Mouse (Mus musculus): Measurements from ENCODE around the gene Eif3g.

Gene Eif3g

DNA sequence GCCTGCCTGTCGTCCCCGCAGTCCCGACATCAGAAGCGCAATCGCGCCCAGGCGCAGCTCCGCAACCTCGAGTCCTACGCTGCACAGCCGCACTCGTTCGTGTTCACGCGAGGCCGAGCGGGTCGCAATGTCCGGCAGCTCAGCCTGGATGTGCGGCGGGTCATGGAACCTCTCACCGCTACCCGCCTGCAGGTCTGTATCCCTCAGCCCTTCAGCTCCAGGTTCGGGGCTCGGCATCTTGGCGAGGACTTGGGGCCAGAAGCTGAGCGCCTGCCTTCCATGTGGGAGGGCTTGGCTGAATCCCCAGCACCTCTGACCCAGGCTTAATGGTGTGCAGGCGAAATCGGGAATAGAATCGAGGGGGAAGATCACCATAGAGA lies 10.0 kb downstream of the Eif3g start:
- no peak for DNase-seq (ENCODE audit: low read depth, low spot score)

DNA sequence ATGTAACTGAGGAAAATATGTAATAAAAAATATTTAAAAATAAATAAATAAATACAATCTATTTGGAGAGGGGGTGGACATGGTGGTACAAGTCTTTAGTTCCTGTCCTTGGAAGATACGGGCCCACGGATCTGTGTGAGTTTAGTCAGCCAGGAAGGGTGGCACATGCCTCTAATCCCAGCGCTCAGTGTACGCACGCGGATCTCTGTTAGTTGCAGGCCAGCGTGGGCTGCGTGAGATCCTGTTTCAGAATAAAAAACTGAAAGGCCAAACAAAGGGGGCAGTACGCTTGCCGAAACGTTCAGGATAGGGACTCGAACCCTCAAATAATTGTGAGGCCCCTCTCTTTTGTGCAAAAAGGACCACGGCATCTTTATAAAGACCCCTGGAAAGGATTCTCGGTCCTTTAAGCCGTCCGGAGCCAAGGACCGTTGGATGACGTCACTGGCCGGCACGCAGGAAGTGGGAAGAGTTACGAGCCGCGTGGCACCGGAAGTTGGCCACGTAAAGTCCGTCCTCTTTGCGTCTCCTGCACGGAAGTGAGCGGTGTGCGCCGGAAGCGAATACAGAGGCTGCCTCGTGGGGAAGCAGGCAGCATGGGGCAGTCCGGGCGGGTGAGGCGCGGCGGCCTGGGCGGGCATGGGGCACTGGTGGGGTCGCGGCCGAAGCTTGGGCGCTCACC lies 10.6 kb downstream of the Eif3g start, which contains the start of gene Ppan:
Ppan (plus strand) TSS at position 472 of the 682 bp plus-strand sequence.
- peak; percentile 98 for DNase-seq (ENCODE audit: low read depth, low spot score)

- no peak for DNase-seq (ENCODE audit: low read depth, low spot score)
Measured at GRCm38 (mm10) chr9:20887191-20887590, 11.2 kb downstream of the Eif3g start.

GRCm38 (mm10) chr9:20886563-20886962 lies 11.9 kb downstream of the Eif3g start:
- no peak for DNase-seq (ENCODE audit: low read depth, low spot score)

DNA sequence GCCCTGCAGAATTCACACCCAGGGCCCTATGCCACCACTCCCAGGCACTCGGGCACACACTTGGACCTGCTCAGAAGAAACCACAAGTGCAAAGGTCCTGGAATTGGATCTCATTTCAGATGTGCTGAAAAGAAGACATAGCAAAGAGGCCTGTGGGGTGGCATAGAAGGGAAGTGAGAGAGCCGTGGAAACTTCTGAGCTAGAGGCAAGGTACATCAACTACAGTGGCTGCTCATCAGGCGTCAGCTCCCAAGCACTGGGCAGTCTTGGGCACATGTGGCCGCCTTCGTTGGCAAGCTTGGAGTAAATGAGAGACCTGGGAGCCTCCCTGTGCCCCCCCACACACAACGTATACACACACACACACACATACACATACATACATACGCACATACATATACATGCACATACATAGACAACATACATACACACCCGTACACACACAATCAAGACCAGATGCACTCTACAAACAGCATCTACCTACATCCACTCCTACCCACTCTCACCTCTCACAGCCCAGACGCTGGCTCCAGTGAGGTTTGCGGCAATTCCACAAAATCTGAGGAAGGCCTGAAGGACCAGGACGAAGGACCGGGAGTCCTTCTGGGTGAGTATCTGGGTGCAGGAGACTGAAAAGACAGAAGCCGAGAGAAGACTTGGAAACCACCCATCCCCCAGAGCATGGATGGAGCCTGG lies 19.2 kb downstream of the Eif3g start, which contains the start of gene Angptl6:
Angptl6 (minus strand) TSS at position 631 of the 696 bp plus-strand sequence.
- DNase-seq (ENCODE audit: low read depth, low spot score) = no peak

- no peak for DNase-seq (ENCODE audit: low read depth, low spot score)
Measured at GRCm38 (mm10) chr9:20878710-20879065, 19.7 kb downstream of the Eif3g start.

- peak; percentile 98 for DNase-seq (ENCODE audit: low read depth, low spot score)
Measured at GRCm38 (mm10) chr9:20878041-20878709, 20.2 kb downstream of the Eif3g start.

DNA sequence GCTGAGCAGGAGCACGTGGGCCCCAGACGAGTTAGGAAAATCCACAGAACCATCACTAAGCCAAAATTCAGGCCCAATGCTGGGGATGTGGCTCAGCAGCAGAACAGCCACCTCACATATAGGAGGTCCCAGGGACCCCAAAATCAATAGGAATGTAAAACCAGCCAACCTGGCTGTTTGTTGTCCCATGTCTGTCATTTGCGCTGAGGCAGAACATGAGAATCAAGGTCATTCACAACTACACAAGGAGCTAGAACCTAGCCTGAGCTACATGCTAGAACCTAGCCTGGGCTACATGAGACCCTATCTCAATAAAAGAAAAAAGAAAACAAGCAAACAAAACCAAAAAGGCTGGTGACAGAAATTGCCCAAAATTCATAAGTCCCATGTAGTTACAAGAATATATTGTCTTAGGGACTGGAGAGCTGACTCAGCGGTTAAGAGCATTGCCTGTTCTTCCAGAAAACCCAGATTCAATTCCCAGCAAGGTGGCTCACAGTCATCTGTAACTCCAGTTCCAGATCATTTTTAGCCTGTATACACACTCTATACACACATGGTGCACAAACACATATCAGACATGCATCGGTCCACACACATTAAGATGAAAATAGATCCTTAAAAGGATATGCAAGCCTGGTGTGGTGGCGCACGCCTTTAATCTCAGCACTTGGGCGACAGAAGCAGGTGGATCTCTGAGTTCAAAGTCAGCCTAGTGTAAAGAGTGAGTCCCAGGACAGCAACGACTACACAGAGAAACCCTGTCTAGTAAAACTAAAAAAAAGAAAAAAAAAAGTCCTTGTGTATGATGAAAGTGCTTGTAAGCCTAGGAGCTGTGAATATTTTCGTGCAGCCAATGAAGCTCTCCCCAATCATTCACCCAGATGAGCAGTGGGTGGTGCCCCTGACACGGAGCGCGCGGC lies 21.0 kb downstream of the Eif3g start:
- no peak for DNase-seq (ENCODE audit: low read depth, low spot score)

DNA sequence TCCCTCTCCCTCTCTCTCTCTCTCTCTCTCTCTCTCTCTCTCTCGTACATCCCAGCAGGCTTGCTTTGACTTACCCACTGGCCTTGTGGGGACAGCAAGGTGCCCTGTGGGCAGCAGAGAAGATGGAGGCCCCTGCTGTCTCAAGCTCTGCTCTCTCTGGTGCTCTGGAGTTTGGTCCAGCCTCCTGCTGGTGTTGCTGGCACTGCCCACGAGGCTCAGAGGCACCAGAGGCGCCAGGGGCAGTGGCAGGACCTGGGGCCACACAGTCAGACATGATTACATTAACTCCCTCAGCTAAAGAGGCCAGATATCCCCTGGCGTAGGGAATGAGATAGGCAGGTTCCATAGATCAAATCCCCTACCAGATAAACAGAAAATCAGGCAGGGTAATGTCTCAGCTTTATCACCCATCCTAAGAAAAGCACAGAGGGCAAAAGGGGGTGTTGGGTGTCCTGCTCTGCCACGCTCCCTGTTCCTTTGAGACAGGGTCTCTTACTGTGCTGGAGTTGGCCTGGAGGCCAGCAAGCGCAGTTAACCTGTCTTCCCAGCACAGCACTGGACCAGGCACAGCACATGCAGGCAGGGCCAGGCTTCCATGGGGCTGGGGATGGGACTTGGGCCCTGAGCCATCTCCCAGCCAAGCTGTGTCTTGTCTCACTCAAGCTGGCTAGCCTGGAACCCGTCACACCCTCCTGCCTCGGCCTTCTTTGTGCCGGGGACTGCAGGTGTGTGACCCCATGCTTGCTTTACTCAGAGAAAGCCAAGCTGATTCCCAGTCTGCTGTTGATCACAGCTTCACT lies 21.9 kb downstream of the Eif3g start:
- DNase-seq (ENCODE audit: low read depth, low spot score) = no peak

GRCm38 (mm10) chr9:20875021-20875790 lies 23.2 kb downstream of the Eif3g start:
- DNase-seq (ENCODE audit: low read depth, low spot score) = peak; percentile 45

DNA sequence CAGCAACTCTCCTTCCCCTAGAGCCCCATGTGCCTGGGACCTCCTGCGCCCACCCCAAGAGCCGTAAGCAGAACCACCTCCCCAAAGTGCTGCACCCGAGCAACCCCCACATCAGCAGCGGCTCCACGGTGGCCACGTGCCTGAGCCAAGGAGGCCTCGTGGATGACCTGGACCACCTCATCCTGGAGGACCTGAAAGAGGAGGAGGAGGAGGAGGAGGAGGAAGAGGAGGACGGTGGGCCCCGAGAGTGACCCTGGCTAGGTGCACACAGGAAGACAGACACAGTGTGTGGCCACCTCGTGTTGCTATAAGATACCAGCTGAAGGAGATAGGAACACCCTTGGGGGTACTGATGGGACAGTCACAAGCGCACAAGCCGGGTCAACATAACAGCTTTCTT lies 24.9 kb downstream of the Eif3g start:
- no peak for DNase-seq (ENCODE audit: low read depth, low spot score)

GRCm38 (mm10) chr9:20872991-20873390 lies 25.4 kb downstream of the Eif3g start:
- no peak for DNase-seq (ENCODE audit: low read depth, low spot score)

- no peak for DNase-seq (ENCODE audit: low read depth, low spot score)
Measured at GRCm38 (mm10) chr9:20870211-20871173, 27.9 kb downstream of the Eif3g start.

- no peak for DNase-seq (ENCODE audit: low read depth, low spot score)
Measured at GRCm38 (mm10) chr9:20869246-20869645, 29.2 kb downstream of the Eif3g start.

GRCm38 (mm10) chr9:20868448-20869001 lies 29.9 kb downstream of the Eif3g start, which contains the start of gene A230050P20Rik:
Gene A230050P20Rik (plus strand): TSS chr9:20868642.
- DNase-seq (ENCODE audit: low read depth, low spot score) = peak; percentile 78

DNA sequence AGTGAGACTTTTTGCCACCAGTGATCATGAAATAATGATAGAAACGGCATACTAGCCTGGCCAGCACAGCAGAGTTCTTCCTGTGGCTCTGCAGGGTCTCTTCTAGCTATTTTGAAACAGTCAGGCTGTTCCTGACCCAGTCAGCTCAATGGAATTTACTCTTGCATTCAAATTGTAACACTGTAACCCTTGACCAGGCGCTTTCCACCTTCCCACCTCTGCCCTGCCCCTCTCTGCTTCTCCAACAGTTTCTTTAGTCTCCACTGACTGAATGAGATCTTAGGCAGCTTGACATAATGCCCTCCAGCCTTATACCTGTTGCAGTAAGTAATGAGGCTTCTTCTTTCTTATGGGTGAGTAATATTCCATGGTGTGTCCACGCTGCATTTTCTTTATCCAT lies 31.5 kb downstream of the Eif3g start:
- no peak for DNase-seq (ENCODE audit: low read depth, low spot score)

DNA sequence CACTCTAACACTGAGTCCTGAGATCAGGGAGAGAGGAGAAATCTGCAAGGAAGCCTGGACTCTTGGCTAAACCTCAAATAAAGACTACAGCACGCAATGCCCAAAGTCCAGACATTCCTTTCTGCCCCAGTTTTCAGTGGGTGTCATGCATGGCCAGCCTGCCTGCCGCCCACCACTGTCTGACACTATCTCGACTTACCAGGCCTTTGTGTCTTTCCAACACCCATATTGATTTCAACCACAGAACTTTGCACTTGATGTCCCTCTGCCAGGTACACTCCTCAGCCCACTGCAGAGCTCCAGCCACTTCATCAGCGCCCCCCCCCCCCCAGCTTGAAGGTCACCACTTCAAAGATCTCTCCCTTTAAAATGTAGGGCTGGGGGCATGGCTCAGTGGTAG lies 36.2 kb downstream of the Eif3g start:
- no peak for DNase-seq (ENCODE audit: low read depth, low spot score)

DNA sequence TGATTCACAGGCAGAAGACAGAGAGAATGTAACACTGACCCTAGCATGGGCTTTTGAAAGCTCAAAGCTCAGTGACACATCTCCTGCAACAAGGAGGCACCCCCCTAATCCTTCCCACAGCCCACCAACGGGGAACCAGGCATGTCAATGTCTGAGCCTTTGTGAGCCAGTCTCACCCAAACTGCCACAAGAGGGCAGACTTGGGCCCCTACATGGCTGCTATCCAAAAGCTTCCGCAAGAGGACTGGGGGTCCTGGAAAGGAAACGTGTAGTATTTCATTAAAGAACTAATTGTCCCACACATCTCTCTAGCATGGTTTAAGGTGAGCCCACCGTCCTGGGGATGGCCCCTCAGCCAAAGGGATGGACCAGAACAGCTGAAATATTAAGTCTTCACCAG lies 36.6 kb downstream of the Eif3g start:
- DNase-seq (ENCODE audit: low read depth, low spot score) = no peak
